Mouse (Mus musculus): Measurements from ENCODE around the gene Cox7b2.
"Not testable (repeated sequence)": the region's sequence is repeated elsewhere in the genome, so short reads cannot be mapped to it uniquely, and the experiment has no call there.

The Cox7b2 gene

DNA sequence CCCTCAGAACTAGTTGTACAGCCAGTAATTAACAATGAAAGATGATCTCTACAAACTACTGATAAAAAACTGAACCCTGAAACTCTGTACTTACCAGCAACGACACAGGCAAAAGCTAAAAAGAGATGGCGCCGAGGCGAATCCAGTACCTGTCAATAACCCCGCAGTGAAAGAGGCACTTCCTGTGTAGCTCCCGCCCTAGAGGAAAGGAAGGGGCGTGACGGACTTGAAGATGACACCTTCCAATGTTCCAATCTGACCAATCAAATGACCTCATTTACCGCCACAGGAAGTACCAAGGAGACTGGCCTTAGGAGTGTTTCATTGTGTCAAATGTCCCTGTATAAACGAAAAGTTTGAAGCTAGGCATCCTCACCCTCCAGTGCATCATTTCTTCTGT is at the start of gene Cox7b2:
TSS of gene Cox7b2 (minus strand) at position 127 of the 400 bp plus-strand sequence.
- DNase-seq (ENCODE audit: low spot score) = no peak

DNA sequence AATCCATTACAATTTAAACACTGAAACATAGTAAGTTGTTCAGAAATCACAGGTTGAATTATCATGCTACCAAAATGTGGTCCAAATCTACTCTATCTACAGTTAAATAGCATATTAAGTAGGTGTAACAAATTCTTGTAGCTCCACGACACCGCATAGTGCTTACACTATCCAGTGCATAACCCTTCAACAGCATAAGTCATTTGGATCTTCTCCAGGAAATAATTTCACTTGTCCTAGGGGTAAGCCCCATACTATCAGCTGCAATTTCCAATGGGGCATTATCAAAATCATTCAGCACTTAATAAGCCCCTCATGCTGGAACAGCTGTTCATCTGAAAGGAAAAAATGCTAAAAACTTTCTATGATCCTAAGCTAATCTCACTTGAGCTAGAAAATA is 47.3 kb upstream of the Cox7b2 start:
- no peak for DNase-seq (ENCODE audit: low spot score)

DNA sequence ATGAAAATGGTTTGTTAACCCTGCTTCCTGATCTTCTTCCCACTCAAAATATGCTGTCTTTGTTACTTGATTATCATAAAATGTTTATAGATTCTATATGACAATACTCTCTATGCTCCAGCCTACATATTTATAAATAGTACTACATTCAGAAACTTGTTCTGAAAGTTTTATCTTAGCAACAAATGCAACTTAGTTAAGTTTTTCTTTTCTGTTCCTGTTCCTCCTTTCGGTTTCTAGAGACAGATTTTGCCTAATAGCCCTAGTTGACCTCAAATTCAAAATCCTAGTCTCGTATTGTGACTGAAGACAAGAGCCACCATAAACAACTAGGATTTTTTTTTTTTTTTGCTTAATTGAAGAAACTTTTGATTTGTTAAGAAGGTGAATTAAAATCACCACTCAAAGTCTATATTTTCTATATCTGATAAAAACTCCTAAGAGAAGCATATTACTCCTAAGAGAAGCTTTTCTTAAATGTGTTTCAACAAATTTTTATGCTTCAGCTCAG is 45.8 kb upstream of the Cox7b2 start:
- DNase-seq (ENCODE audit: low spot score) = no peak

DNA sequence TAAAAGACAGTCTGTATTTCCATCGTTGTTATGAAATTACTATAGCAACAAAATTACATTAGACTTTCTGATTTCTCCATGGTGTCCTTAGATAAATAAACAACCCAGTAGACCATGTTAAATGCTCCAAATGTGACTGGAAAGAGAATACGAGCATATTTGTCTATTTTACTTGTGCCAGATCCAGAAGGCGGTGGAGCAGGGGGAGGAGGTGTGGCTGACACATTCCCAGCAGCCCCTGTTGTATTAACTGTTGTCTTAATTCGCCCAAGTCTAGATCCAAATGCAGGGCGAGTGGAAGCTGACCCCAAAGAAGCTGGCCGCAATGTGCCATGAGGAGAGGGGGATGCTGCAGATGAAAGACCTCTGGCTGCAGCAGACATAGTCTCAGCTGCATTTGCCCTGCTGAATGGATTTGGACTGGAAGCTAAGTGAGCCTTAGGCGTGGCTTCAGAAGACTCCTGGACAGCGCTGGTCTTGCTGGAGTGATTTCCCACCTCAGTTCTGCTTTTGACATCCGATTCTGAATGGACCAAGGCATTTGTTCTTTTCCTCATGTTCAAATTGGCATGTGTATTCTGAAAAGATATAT is 23.7 kb upstream of the Cox7b2 start:
- DNase-seq (ENCODE audit: low spot score) = no peak

DNA sequence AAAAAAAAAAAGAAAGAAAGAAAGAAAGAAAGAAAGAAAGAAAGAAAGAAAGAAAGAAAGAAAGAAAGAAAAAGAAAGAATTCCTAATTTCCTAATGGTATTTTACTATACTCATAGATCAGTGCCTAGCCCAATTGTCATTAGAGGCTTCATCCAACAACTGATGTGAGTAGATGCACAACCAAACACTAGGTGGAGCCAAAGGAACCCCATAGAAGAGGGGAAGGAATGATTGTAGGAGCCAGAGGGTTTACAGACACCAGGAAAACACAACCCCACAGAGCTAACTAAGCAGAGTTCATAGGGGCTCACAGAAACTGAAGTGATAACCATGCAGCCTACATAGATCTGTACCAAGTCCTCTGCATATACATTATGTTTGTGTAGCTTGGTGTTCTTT is 2.5 kb downstream of the Cox7b2 start:
- DNase-seq (ENCODE audit: low spot score) = no peak

DNA sequence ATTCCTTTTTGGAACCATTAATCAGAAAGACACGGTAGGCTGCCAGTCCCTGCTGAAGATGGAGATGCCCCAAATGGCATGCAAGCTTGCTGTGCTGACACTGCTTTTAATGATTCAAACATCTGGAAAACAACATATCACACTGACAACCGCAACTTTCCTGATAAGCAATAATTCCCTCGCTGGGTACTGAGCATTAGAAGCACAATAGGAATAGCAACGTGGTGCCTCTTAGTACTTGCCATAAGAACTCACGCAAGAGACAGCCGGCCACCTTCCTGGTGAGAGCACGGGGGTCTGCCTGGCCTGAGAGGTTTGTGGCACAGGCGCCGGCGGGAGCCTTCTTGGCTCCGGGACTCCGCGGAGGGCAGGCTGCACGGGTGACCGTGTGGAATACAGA is 22.5 kb downstream of the Cox7b2 start:
- not testable (repeated sequence) for DNase-seq (ENCODE audit: low spot score)

DNA sequence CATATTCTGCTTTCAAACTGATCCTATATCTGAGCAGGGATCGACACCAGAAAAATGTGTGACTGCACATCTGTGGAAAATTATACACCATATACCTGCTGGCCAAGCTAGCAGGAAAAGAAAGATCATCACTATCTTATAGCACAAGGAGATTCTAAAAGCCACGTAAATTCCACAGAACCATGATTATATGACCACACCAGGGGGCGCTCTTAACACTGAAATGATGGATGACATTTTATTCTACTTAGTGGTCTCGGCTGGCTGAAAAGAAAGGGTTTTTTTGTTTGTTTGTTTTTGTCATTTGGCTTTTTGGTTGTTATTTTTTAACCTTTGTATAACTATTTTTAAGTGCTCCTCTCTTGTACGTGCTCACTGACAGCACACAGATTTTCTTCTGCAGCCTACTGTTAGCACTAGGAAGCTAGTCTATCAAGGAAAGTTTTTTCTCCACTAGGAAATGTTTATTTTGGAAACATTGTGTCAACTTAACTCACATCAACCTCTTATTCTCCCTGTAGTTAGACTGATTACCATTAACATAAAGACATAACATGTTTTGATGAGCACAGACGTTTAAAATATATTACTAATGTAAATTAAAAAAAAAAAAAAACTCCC is 45.8 kb downstream of the Cox7b2 start:
- no peak for DNase-seq (ENCODE audit: low spot score)

DNA sequence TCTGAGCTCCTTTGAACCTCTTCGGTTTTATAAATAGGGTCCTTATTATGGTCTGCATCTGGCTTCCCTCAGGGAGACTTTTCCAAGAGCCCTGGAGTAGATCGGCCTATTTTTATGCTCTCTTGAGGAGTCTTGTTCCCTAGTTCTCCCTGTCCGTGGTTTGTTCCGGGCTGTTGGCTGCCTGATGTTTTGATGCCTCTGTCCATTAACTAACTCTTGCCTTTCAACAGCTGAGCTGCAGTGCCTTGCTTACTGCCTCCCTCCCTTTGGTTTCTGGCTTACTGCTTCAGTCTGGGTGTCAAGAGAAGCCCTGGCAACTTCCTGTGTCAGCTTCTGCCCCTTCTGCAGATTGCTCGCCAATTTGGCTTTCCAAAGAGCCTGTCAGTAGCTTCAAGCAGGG is 52.4 kb downstream of the Cox7b2 start:
- no peak for DNase-seq (ENCODE audit: low spot score)

DNA sequence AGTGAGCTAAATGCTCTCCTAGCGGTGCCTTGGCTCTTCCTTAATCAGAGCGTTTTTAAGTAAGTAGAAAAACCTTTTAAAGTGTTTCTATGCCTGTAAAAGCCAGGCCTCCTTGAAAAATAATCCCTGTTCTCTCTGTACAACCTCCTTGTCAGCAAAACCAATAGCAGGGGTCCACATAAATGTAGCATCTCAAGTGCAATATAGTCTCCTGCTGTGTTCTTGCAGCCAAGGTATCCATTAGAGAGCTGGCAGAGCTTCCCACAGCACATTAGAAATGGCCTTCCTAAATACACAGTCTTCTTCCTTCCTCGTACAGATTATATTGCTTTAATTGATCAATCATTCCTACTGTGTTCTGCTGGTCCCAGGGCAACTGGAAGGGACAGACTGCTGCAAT is 91.0 kb downstream of the Cox7b2 start:
- DNase-seq (ENCODE audit: low spot score) = no peak

DNA sequence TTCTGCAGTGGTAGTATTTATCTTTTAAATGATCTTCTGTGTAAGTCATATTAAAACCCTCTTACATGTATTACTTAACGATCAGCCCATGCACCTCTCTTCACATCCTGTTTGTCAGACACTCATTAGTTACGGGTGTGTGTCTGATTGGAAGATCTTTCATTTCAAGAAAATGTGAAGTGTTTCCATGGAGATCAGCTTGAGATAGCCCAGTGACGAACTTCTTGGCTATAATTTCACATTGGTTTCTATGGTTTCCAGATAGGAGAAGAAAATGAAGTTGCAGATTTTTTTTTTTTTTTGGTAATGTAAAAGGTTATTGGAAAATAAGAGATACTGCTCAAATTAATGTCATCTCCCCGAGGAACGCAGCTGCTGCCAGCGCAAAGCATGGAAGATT is 107.8 kb downstream of the Cox7b2 start:
- DNase-seq (ENCODE audit: low spot score) = no peak

Measured in urinary bladder, postnatal 10 days (tissue).